Comparison of ENCODE assay signal across 8 mouse cellular contexts in genomic region chr11:75346556-75347187, GRCm38 (mm10). TPM values are rescaled to one million over a fixed set of nuclear protein-coding genes. Genes with fewer than 3 reads are reported as not detected.
A peak's percentile ranks its signal among the peaks of the same experiment; 100 is the strongest.
DNase-seq lines count a peak whose midpoint lies in the region; ATAC-seq lines count a peak whose summit lies in the region.
"Had no signal": no experiment of that assay in that cellular context is flagged by ENCODE, and none has a peak within 500 bp of the region (broad histone marks: within the 10 kb centered on the region; RNA-seq: fewer than 3 reads in every experiment).

No protein-coding gene starts in this region.

- 33% methylated on average over 4 of the region's 4 CpGs for WGBS in lung, embryonic 15.5 days
- WGBS in embryonic facial prominence, embryonic 13.5 days, result 51% methylated on average over 4 of the region's 4 CpGs
- WGBS in intestine, embryonic 16.5 days, result 47% methylated on average over 3 of the region's 4 CpGs
- 56% methylated on average over 3 of the region's 4 CpGs for WGBS in neural tube, embryonic 14.5 days

- ATAC-seq in lung, embryonic 15.5 days (ENCODE audit: borderline replicate concordance, extremely low read depth, low FRiP score, low TSS enrichment), result no peak
- no peak for ATAC-seq in embryonic facial prominence, embryonic 13.5 days (ENCODE audit: insufficient number of reproducible peaks, insufficient read depth, low FRiP score, low TSS enrichment, low read depth)
- no peak for ATAC-seq in intestine, embryonic 16.5 days
- no peak for ATAC-seq in neural tube, embryonic 14.5 days (ENCODE audit: low read depth)

- no peaks in the 10 kb centered on the region for H3K9me3 ChIP-seq in lung, embryonic 15.5 days
- H3K9me3 ChIP-seq in embryonic facial prominence, embryonic 13.5 days, result no peaks in the 10 kb centered on the region
- H3K9me3 ChIP-seq in intestine, embryonic 16.5 days (ENCODE audit: control insufficient read depth, low read length), result no peaks in the 10 kb centered on the region
- H3K9me3 ChIP-seq in neural tube, embryonic 14.5 days (ENCODE audit: control insufficient read depth, low read length), result no peaks in the 10 kb centered on the region

- DNase-seq in lung, adult 18-20 months, result no peak
- no peak for DNase-seq in spleen, adult 12 weeks (ENCODE audit: low spot score)
- no peak for DNase-seq in adrenal gland, postnatal 36 days
- DNase-seq: kidney, postnatal 14 days had no signal

- 0 out of 2 replicates have a peak overlapping the region, but pooled peaks have one; percentile 79 for H3K27ac ChIP-seq in lung, embryonic 15.5 days
- H3K27ac ChIP-seq in embryonic facial prominence, embryonic 13.5 days, result no peak overlapping the region
- no peak overlapping the region for H3K27ac ChIP-seq in intestine, embryonic 16.5 days (ENCODE audit: low read length)
- H3K27ac ChIP-seq in neural tube, embryonic 14.5 days (ENCODE audit: low read depth, low read length), result no peak overlapping the region

- H3K9ac ChIP-seq in lung, embryonic 15.5 days, result peak overlapping the region; percentile 8; the same call in 1 of the 2 replicates
- H3K9ac ChIP-seq in embryonic facial prominence, embryonic 13.5 days, result peak overlapping the region; percentile 41; the same call in 1 of the 2 replicates
- H3K9ac ChIP-seq in intestine, embryonic 16.5 days (ENCODE audit: low read depth, low read length), result peak overlapping the region; percentile 29; the same call in 1 of the 2 replicates
- H3K9ac ChIP-seq in neural tube, embryonic 14.5 days (replicated peaks; ENCODE audit: low read depth, low read length), result no peak overlapping the region

- peak overlapping the region; percentile 82 for H3K4me2 ChIP-seq in lung, embryonic 15.5 days
- H3K4me2 ChIP-seq in embryonic facial prominence, embryonic 13.5 days, result peak overlapping the region; percentile 67
- peak overlapping the region; percentile 30; the same call in 1 of the 2 replicates for H3K4me2 ChIP-seq in intestine, embryonic 16.5 days (ENCODE audit: low read depth, low read length)
- H3K4me2 ChIP-seq in neural tube, embryonic 14.5 days (ENCODE audit: low read depth, low read length), result peak overlapping the region; percentile 15; the same call in 1 of the 2 replicates

- peaks cover 2% of the 10 kb centered on the region; the same call in 1 of the 2 replicates for H3K36me3 ChIP-seq in lung, embryonic 15.5 days
- H3K36me3 ChIP-seq in embryonic facial prominence, embryonic 13.5 days, result peaks cover under 1% of the 10 kb centered on the region; the same call in 1 of the 2 replicates
- no peaks in the 10 kb centered on the region for H3K36me3 ChIP-seq in intestine, embryonic 16.5 days (ENCODE audit: control insufficient read depth, insufficient read depth, low read length)
- H3K36me3 ChIP-seq in neural tube, embryonic 14.5 days (ENCODE audit: control insufficient read depth, insufficient read depth, low read length), result no peaks in the 10 kb centered on the region

- peak overlapping the region; percentile 90 for H3K4me3 ChIP-seq in lung, embryonic 15.5 days
- H3K4me3 ChIP-seq in embryonic facial prominence, embryonic 13.5 days, result peak overlapping the region; percentile 82
- no peak overlapping the region for H3K4me3 ChIP-seq in intestine, embryonic 16.5 days (ENCODE audit: low read length)
- H3K4me3 ChIP-seq in neural tube, embryonic 14.5 days (ENCODE audit: low read depth, low read length), result no peak overlapping the region

- no peaks in the 10 kb centered on the region for H3K27me3 ChIP-seq in lung, embryonic 15.5 days
- H3K27me3 ChIP-seq in embryonic facial prominence, embryonic 13.5 days, result no peaks in the 10 kb centered on the region
- no peaks in the 10 kb centered on the region for H3K27me3 ChIP-seq in intestine, embryonic 16.5 days (replicated peaks; ENCODE audit: control insufficient read depth, insufficient read depth, low read length)
- H3K27me3 ChIP-seq in neural tube, embryonic 14.5 days (ENCODE audit: control insufficient read depth, insufficient read depth, low read length), result no peaks in the 10 kb centered on the region

- H3K4me1 ChIP-seq in lung, embryonic 15.5 days, result peaks cover 54% of the 10 kb centered on the region
- peaks cover 20% of the 10 kb centered on the region for H3K4me1 ChIP-seq in embryonic facial prominence, embryonic 13.5 days
- peaks cover 20% of the 10 kb centered on the region for H3K4me1 ChIP-seq in intestine, embryonic 16.5 days (ENCODE audit: control insufficient read depth, insufficient read depth, low read length)
- H3K4me1 ChIP-seq in neural tube, embryonic 14.5 days (ENCODE audit: control insufficient read depth, insufficient read depth, low read length), result peaks cover 7% of the 10 kb centered on the region

RNA-seq across cellular contexts. Expression of gene Rpa1, which starts 1.5 kb away (rescaled TPM):
- polyA plus RNA-seq in lung, embryonic 15.5 days (2015; fragmentation: Nextera tagmentation; extraction: Ambion mirVana), result 169 and 176 TPM in 2 replicates
- polyA plus RNA-seq in embryonic facial prominence, embryonic 13.5 days (2015; fragmentation: Nextera tagmentation; extraction: Ambion mirVana), result 110 and 120 TPM in 2 replicates
- polyA plus RNA-seq in intestine, embryonic 16.5 days (2015; fragmentation: Nextera tagmentation; extraction: Ambion mirVana), result 82.8 and 91.9 TPM in 2 replicates
- 41.4 and 46.5 TPM in 2 replicates for polyA plus RNA-seq in neural tube, embryonic 14.5 days (2014; fragmentation: Nextera tagmentation; extraction: Ambion mirVana)
- total RNA-seq in adrenal gland, postnatal 36 days (2021), result 10 to 100 TPM; 51.3 to 56.1 TPM

RNA-seq across cellular contexts. Expression of gene Smyd4, which starts 1.6 kb away (rescaled TPM):
- 14.4 and 14.6 TPM in 2 replicates for polyA plus RNA-seq in lung, embryonic 15.5 days (2015; fragmentation: Nextera tagmentation; extraction: Ambion mirVana)
- 15.6 and 19.8 TPM in 2 replicates for polyA plus RNA-seq in embryonic facial prominence, embryonic 13.5 days (2015; fragmentation: Nextera tagmentation; extraction: Ambion mirVana)
- 7.2 and 8.2 TPM in 2 replicates for polyA plus RNA-seq in intestine, embryonic 16.5 days (2015; fragmentation: Nextera tagmentation; extraction: Ambion mirVana)
- polyA plus RNA-seq in neural tube, embryonic 14.5 days (2014; fragmentation: Nextera tagmentation; extraction: Ambion mirVana), result 15.3 and 17.7 TPM in 2 replicates
- 10 to 100 TPM in 1 of 2 experiments, 1 to 10 TPM in 1; 9.9 to 10.9 TPM for total RNA-seq in adrenal gland, postnatal 36 days (2021)

Comparison
In these comparisons a context has a peak if more than half of its experiments do, and no peak if none do; other contexts are left out.
1. H3K4me2 ChIP-seq: peak in every context shown above with its lines; median percentile 82 in lung, embryonic 15.5 days; 67 in embryonic facial prominence, embryonic 13.5 days; 30 in intestine, embryonic 16.5 days; 15 in neural tube, embryonic 14.5 days.
2. H3K4me3 ChIP-seq: peak in lung, embryonic 15.5 days (single experiment) and embryonic facial prominence, embryonic 13.5 days (single experiment); none in intestine, embryonic 16.5 days (single experiment) and neural tube, embryonic 14.5 days (single experiment).